Mouse (Mus musculus): ENCODE results near the gene Endou. TPM values are rescaled to one million over a fixed set of nuclear protein-coding genes. Genes with fewer than 3 reads are reported as not detected.
A peak's percentile ranks its signal among the peaks of the same experiment; 100 is the strongest.

Endou gene
- polyA plus RNA-seq, 1 experiment from 2014 or later: 0.23 TPM

DNA sequence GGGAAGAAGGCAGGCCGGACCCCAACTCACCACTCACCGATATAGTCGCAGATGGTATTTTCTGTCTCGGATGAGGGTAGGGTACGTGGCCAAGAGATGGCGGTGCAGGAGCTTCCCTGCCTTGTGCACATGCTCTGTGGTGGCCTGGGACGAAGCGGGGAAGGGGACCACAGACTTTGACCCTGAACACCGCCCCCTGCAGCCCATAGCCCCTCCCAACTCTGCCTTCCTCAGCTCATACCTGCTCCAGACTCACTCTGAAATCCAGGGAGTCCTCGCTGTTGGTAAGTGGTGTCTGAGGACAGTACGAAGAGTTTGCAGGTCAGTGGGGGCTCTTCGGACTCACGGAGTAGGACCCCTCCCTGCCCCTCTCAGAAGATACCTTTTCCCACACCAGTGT lies 30.3 kb upstream of the Endou start:
- H3K27ac ChIP-seq (ENCODE audit: low read length): no peak overlapping the region
- no peak for ATAC-seq
- H3K4me2 ChIP-seq (ENCODE audit: low read length): no peak overlapping the region
- H3K4me3 ChIP-seq (ENCODE audit: low read depth, low read length): no peak overlapping the region
- peaks cover 10% of the 10 kb centered on the region; the same call in 1 of the 2 replicates for H3K4me1 ChIP-seq (ENCODE audit: control insufficient read depth, insufficient read depth, low read length)
- peaks cover 8% of the 10 kb centered on the region for H3K36me3 ChIP-seq (ENCODE audit: control insufficient read depth, insufficient read depth, low read length)
- H3K27me3 ChIP-seq (ENCODE audit: control insufficient read depth, insufficient read depth, low read depth, low read length): peaks cover 2% of the 10 kb centered on the region
- 43% methylated on average over 13 of the region's 13 CpGs for WGBS
- H3K9me3 ChIP-seq (replicated peaks; ENCODE audit: control insufficient read depth, low read length, poor library complexity, severe bottlenecking): no peaks in the 10 kb centered on the region
- no peak overlapping the region for H3K9ac ChIP-seq (ENCODE audit: low read depth, low read length)

DNA sequence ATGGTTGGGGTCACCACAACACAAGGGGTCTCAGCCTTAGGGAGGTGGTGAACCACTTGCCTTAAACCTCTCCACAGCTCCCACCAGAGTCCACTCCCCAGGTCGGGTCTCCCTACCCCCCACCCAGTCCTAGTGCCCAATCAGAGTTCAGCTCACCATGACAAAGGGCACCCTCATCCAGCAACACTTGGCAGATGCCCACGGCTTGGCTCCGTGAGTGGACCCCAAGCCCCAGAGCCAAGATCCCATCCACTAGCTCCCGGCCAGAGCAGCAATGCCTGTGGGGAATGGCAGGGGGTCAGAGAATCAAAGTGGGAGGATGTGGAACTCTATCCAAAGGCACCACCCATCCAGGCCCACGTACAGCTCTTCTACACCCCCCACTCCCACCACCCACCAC lies 29.8 kb upstream of the Endou start:
- ATAC-seq: no peak
- peaks cover 5% of the 10 kb centered on the region; the same call in 1 of the 2 replicates for H3K4me1 ChIP-seq (ENCODE audit: control insufficient read depth, insufficient read depth, low read length)
- no peak overlapping the region for H3K4me3 ChIP-seq (ENCODE audit: low read depth, low read length)
- 59% methylated on average over 5 of the region's 5 CpGs for WGBS
- H3K36me3 ChIP-seq (ENCODE audit: control insufficient read depth, insufficient read depth, low read length): peaks cover 8% of the 10 kb centered on the region
- H3K27me3 ChIP-seq (ENCODE audit: control insufficient read depth, insufficient read depth, low read depth, low read length): peaks cover 2% of the 10 kb centered on the region
- no peak overlapping the region for H3K4me2 ChIP-seq (ENCODE audit: low read length)
- no peak overlapping the region for H3K27ac ChIP-seq (ENCODE audit: low read length)
- no peak overlapping the region for H3K9ac ChIP-seq (ENCODE audit: low read depth, low read length)
- H3K9me3 ChIP-seq (replicated peaks; ENCODE audit: control insufficient read depth, low read length, poor library complexity, severe bottlenecking): no peaks in the 10 kb centered on the region

DNA sequence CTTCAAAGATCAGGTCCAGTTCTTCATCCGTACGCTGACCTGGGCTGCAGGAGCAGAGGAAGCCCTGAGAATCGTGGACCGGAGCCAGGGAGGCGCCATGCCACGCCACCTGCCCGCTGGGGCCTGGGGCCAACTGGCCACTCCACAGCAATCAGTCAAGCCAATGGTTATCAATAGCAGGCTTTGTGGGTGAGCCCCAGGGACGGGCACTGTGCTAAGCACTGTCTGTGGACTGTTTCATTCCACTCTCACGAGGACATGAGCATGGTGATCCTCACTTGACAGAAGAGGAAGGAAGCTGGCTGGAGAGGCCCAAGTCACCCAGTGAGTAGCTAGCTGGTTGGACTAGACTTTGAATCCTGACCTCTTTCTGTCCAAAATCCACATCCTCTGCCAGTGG lies 28.9 kb upstream of the Endou start:
- H3K27ac ChIP-seq (ENCODE audit: low read length): no peak overlapping the region
- H3K36me3 ChIP-seq (ENCODE audit: control insufficient read depth, insufficient read depth, low read length): peaks cover 8% of the 10 kb centered on the region
- no peak overlapping the region for H3K9ac ChIP-seq (ENCODE audit: low read depth, low read length)
- peaks cover 2% of the 10 kb centered on the region for H3K27me3 ChIP-seq (ENCODE audit: control insufficient read depth, insufficient read depth, low read depth, low read length)
- H3K4me1 ChIP-seq (ENCODE audit: control insufficient read depth, insufficient read depth, low read length): no peaks in the 10 kb centered on the region; the same call in 1 of the 2 replicates
- WGBS: 89% methylated on average over 9 of the region's 9 CpGs
- H3K9me3 ChIP-seq (replicated peaks; ENCODE audit: control insufficient read depth, low read length, poor library complexity, severe bottlenecking): no peaks in the 10 kb centered on the region
- H3K4me3 ChIP-seq (ENCODE audit: low read depth, low read length): no peak overlapping the region
- ATAC-seq: no peak
- no peak overlapping the region for H3K4me2 ChIP-seq (ENCODE audit: low read length)

DNA sequence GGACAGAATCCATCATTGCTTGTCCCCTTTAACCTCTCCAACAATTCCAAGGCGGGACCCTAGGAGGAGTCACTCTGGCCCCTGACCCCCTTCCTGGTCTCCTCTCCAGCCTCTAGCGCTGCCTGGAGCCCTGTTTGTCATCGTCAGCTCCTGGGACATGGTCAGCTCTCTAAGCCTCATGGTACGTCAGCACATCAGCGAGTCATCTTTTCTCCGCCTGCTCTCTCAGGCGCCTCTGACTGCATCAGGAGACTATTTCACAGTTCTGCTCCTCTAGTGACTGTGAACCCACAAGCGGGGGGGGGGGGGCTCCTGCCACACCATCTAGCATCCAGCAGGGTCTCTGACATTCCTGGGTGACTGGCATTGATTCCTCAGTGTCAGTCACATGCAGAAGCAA lies 24.2 kb upstream of the Endou start:
- no peak overlapping the region for H3K9ac ChIP-seq (ENCODE audit: low read depth, low read length)
- H3K36me3 ChIP-seq (ENCODE audit: control insufficient read depth, insufficient read depth, low read length): peaks cover 8% of the 10 kb centered on the region
- ATAC-seq: no peak
- 42% methylated on average over 8 of the region's 8 CpGs for WGBS
- H3K9me3 ChIP-seq (replicated peaks; ENCODE audit: control insufficient read depth, low read length, poor library complexity, severe bottlenecking): no peaks in the 10 kb centered on the region
- H3K4me1 ChIP-seq (ENCODE audit: control insufficient read depth, insufficient read depth, low read length): peaks cover 5% of the 10 kb centered on the region; the same call in 1 of the 2 replicates
- no peaks in the 10 kb centered on the region for H3K27me3 ChIP-seq (ENCODE audit: control insufficient read depth, insufficient read depth, low read depth, low read length)
- no peak overlapping the region for H3K4me3 ChIP-seq (ENCODE audit: low read depth, low read length)
- no peak overlapping the region for H3K27ac ChIP-seq (ENCODE audit: low read length)
- no peak overlapping the region for H3K4me2 ChIP-seq (ENCODE audit: low read length)

DNA sequence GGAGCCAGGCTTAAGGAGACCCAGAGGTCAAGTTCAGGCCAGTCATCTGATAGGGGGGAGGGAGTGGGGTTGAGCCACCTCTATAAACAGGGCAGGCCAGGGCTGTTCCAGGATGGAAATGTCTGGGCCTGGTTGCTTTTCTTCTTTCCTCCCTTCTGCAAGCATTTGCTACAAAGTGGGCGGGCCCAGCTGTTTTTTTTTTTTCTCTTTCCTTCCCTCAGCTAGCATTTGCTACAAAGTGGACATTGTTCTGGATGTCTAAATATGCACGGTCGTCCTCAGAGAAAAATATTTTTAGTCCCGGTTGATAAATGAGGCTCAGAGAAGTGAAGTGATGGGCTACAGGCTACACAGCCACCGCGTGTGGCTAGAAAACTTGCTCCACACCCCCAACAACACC lies 23.3 kb upstream of the Endou start:
- H3K4me2 ChIP-seq (ENCODE audit: low read length): no peak overlapping the region
- no peak overlapping the region for H3K4me3 ChIP-seq (ENCODE audit: low read depth, low read length)
- peaks cover 5% of the 10 kb centered on the region; the same call in 1 of the 2 replicates for H3K4me1 ChIP-seq (ENCODE audit: control insufficient read depth, insufficient read depth, low read length)
- no peak overlapping the region for H3K27ac ChIP-seq (ENCODE audit: low read length)
- no peak for ATAC-seq
- no peaks in the 10 kb centered on the region for H3K9me3 ChIP-seq (replicated peaks; ENCODE audit: control insufficient read depth, low read length, poor library complexity, severe bottlenecking)
- H3K36me3 ChIP-seq (ENCODE audit: control insufficient read depth, insufficient read depth, low read length): peaks cover 4% of the 10 kb centered on the region; the same call in 1 of the 2 replicates
- H3K9ac ChIP-seq (ENCODE audit: low read depth, low read length): no peak overlapping the region
- 69% methylated on average over 6 of the region's 6 CpGs for WGBS
- no peaks in the 10 kb centered on the region for H3K27me3 ChIP-seq (ENCODE audit: control insufficient read depth, insufficient read depth, low read depth, low read length)

DNA sequence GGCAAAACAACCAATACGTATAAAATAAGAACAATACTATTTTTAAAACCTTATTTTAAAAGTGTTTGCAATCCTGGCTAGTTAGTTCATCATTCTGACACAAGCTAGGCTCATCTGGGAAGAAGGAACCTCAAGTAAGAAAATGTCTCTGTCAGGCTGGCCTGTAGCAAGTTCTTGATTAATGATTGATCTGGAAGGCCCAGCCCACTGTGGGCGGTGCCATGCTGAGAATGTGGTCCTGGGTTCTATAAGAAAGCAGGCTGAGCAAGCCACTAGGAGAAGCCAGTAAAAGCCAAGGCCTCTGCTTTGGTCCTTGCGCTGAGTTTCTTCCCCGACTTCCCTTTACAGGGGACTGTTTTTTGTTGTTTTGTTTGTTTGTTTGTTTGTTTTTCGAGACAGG lies 21.4 kb upstream of the Endou start:
- Histone ChIP-seq H3K9ac (ENCODE audit: low read depth, low read length) (no peak overlapping the region), H3K27me3 (ENCODE audit: control insufficient read depth, insufficient read depth, low read depth, low read length) (no peaks in the 10 kb centered on the region), H3K9me3 (replicated peaks; ENCODE audit: control insufficient read depth, low read length, poor library complexity, severe bottlenecking) (no peaks in the 10 kb centered on the region), H3K27ac (ENCODE audit: low read length) (no peak overlapping the region), H3K4me2 (ENCODE audit: low read length) (no peak overlapping the region), H3K4me1 (ENCODE audit: control insufficient read depth, insufficient read depth, low read length) (peaks cover 5% of the 10 kb centered on the region; the same call in 1 of the 2 replicates), H3K36me3 (ENCODE audit: control insufficient read depth, insufficient read depth, low read length) (no peaks in the 10 kb centered on the region), H3K4me3 (ENCODE audit: low read depth, low read length) (no peak overlapping the region)
- WGBS: 95% methylated on average over 5 of the region's 5 CpGs
- ATAC-seq: no peak

DNA sequence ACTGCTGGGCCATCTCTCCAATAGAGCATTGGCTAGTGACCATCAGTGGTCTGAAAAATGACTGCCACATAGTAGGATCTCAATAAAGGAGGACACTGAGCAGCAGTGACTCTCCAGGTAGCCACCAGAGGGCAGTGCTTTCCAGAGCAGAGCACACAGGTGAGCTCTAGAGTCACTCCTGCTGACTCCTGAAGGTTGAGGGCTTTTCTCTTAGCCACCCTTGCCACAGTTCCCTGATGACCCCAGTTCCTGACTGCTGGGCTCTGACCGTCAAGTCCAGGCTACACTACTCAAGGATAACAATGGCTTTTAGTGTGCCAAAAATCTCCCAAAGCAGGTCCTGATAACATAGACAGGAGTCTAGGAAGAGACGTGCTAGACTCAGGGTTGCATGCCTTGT lies 20.5 kb upstream of the Endou start:
- Histone ChIP-seq H3K4me3 (ENCODE audit: low read depth, low read length) (no peak overlapping the region), H3K27me3 (ENCODE audit: control insufficient read depth, insufficient read depth, low read depth, low read length) (no peaks in the 10 kb centered on the region), H3K9ac (ENCODE audit: low read depth, low read length) (no peak overlapping the region), H3K4me2 (ENCODE audit: low read length) (no peak overlapping the region), H3K36me3 (ENCODE audit: control insufficient read depth, insufficient read depth, low read length) (no peaks in the 10 kb centered on the region), H3K9me3 (replicated peaks; ENCODE audit: control insufficient read depth, low read length, poor library complexity, severe bottlenecking) (no peaks in the 10 kb centered on the region), H3K27ac (ENCODE audit: low read length) (no peak overlapping the region), H3K4me1 (ENCODE audit: control insufficient read depth, insufficient read depth, low read length) (peaks cover 5% of the 10 kb centered on the region; the same call in 1 of the 2 replicates)
- no peak for ATAC-seq
- 87% methylated on average over 2 of the region's 2 CpGs for WGBS

DNA sequence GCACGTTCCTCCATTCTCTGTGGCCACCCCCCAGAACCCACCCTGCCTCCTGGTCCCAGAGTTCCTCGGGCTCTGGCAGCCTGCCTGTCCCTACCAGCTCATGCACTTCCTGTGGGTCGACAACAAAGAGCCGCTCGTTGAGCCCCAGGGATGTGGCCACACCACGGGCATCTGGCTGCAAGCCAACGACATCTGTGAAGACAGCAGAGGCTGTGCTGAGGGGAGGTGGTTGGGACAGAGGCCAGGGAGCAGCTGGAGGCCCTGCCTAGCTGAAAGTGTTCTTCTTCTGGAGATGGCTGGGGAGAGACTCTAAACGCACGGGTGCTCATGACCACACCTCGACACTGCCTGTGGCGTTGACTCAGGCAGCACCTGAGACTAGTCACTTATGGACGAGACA lies 19.6 kb upstream of the Endou start:
- ATAC-seq: peak; percentile 76
- H3K9me3 ChIP-seq (replicated peaks; ENCODE audit: control insufficient read depth, low read length, poor library complexity, severe bottlenecking): no peaks in the 10 kb centered on the region
- H3K27ac ChIP-seq (ENCODE audit: low read length): peak overlapping the region; percentile 13; the same call in 1 of the 2 replicates
- H3K4me1 ChIP-seq (ENCODE audit: control insufficient read depth, insufficient read depth, low read length): peaks cover 5% of the 10 kb centered on the region; the same call in 1 of the 2 replicates
- no peaks in the 10 kb centered on the region; the same call in 1 of the 2 replicates for H3K36me3 ChIP-seq (ENCODE audit: control insufficient read depth, insufficient read depth, low read length)
- H3K27me3 ChIP-seq (ENCODE audit: control insufficient read depth, insufficient read depth, low read depth, low read length): no peaks in the 10 kb centered on the region
- H3K9ac ChIP-seq (ENCODE audit: low read depth, low read length): no peak overlapping the region
- no peak overlapping the region for H3K4me2 ChIP-seq (ENCODE audit: low read length)
- WGBS: 24% methylated on average over 12 of the region's 12 CpGs
- H3K4me3 ChIP-seq (ENCODE audit: low read depth, low read length): no peak overlapping the region

DNA sequence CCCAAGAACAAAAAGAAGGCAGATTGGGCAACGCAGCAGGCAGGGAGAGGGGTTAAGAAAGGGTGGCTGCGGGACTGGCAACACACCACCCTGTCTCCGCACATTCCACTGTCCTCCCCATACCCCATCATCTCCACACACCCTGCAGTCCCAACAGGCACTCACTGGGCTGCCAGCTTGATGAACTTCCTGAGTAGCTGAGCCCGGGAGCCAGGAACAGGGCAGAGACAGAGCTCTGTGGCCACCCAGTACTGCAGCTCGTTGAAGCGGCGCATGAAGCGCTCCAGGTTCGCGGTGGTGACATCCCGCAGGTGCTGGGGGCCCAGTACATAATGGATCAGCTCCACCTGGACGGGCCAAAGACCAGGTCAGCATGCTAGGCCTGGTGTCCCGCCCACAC lies 18.7 kb upstream of the Endou start:
- Histone ChIP-seq H3K9ac (ENCODE audit: low read depth, low read length) (no peak overlapping the region), H3K4me3 (ENCODE audit: low read depth, low read length) (no peak overlapping the region), H3K27ac (ENCODE audit: low read length) (no peak overlapping the region), H3K9me3 (replicated peaks; ENCODE audit: control insufficient read depth, low read length, poor library complexity, severe bottlenecking) (no peaks in the 10 kb centered on the region), H3K27me3 (ENCODE audit: control insufficient read depth, insufficient read depth, low read depth, low read length) (no peaks in the 10 kb centered on the region), H3K4me2 (ENCODE audit: low read length) (no peak overlapping the region), H3K4me1 (ENCODE audit: control insufficient read depth, insufficient read depth, low read length) (peaks cover 5% of the 10 kb centered on the region; the same call in 1 of the 2 replicates), H3K36me3 (ENCODE audit: control insufficient read depth, insufficient read depth, low read length) (no peaks in the 10 kb centered on the region; the same call in 1 of the 2 replicates)
- 87% methylated on average over 13 of the region's 13 CpGs for WGBS
- no peak; the same call in 1 of the 2 replicates for ATAC-seq
